Mouse (Mus musculus) G1E (cell line): Measurements from ENCODE around the gene Skiv2l.

Experiments used
- CTCF ChIP-seq: IDR thresholded peaks from 2 replicates; pipeline ENCODE4 v1.5.1; 2012; ENCODE audit warnings: low read depth, low read length, inconsistent platforms, mixed read lengths
- GATA1 ChIP-seq: IDR thresholded peaks from 2 replicates; pipeline ENCODE4 v1.6.1; 2012; ENCODE audit warnings: borderline replicate concordance, low read length, inconsistent platforms, mixed read lengths
- GATA2 ChIP-seq: IDR thresholded peaks from 2 replicates; pipeline ENCODE4 v1.6.1; 2012; ENCODE audit warnings: low read depth, low read length, inconsistent platforms, borderline replicate concordance
- POLR2AphosphoS5 ChIP-seq: IDR thresholded peaks from 2 replicates; pipeline ENCODE4 v1.6.1; 2012; ENCODE audit warnings: low read depth, low read length, inconsistent platforms; ENCODE audit not compliant: insufficient replicate concordance

GRCm38 (mm10) chr17:34853511-34853910, 3.5 kb upstream of the Skiv2l start:
- TF ChIP-seq CTCF (no peak), GATA2 (no peak), GATA1 (no peak), POLR2AphosphoS5 (no peak)
